Mouse (Mus musculus): Measurements from ENCODE around the gene Rps23.
"Not testable (repeated sequence)": the region's sequence is repeated elsewhere in the genome, so short reads cannot be mapped to it uniquely, and the experiment has no call there.

Rps23 gene

DNA sequence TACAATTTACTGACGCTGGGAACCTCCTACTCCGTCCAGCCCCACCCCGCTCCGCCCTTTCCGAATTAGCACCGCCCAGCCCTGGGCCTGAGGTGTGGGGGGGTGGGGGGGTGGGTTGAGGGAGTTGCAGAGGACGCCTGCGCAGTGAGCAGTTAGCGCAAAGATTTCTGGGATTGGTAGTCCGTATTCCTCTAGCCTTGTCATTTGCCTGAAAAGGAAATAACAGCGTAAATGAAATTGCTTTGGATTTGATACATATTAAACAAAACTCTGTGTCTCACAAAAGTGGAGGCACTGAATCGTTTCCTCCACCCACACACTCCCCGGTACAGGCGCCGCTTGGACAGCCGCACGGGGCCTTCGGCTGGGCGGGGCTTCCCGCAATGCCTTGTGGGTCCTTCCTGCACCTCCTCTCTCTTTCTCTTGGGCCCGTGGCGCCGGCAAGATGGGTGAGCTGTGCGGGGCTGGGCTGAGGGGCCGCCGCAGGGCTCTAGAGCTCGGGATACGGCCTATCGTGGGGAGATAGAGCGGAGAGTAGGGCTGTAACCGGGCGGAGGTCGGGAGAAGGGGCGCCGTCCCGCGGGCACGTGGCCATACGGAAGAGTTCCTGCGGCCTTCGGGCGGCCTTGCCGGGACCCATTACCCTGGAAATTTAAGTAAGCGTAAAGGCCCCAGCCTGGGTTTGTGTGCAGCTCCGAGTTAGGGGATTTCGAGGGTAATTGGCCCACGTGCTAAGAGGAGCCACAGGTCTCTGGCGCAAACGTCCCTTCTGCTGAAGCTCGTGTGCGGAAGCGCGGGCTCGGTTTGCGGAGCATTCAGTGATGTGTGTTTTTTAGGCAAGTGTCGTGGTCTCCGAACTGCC is at the start of gene Rps23:
Gene Rps23, plus strand, starts transcription at position 208 of the 862 bp plus-strand sequence.
- DNase-seq (ENCODE audit: low spot score): peak; percentile 89

DNA sequence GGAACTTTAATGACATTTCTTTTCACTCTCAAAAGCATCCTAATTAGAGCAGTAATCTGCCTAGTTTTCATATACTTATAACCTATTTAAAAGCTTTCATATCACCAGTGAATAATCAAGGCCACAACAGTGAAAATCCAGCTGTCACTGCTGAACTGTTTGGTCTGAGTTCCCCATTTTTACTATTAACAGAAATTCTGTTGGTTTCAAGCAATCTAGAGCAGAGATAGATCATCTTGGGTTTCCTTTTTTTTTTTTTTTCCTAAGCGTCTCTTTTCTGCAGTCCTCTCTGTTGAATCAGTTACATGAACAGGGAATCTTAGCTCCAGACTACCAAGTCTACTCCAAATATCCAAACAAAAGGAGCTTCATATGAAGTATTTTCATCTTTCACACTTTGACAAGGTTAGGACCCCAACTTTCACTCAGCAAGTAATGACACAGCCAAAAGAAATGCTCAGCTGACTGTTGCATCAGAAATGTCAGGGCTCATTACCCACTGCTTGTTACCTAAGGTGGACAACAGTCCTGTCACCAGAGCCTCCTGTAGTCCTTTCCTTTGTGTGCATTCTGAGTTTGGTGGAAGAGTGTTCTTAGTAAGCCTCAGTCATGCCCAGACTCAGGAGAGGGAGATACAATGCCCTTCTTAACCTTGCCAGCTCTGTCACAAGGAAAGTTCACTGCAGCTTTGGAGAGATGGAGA is 40.9 kb upstream of the Rps23 start:
- DNase-seq (ENCODE audit: low spot score): no peak

GRCm38 (mm10) chr13:90885856-90886532 is 36.8 kb upstream of the Rps23 start:
- peak; percentile 18 for DNase-seq (ENCODE audit: low spot score)

GRCm38 (mm10) chr13:90886568-90886983 is 36.2 kb upstream of the Rps23 start:
- peak; percentile 57 for DNase-seq (ENCODE audit: low spot score)

- DNase-seq (ENCODE audit: low spot score): no peak
Observed at GRCm38 (mm10) chr13:90890111-90890510, 32.6 kb upstream of the Rps23 start.

- DNase-seq (ENCODE audit: low spot score): no peak
Observed at GRCm38 (mm10) chr13:90894819-90895218, 27.9 kb upstream of the Rps23 start.

- DNase-seq (ENCODE audit: low spot score): no peak
Observed at GRCm38 (mm10) chr13:90896098-90896497, 26.7 kb upstream of the Rps23 start.

DNA sequence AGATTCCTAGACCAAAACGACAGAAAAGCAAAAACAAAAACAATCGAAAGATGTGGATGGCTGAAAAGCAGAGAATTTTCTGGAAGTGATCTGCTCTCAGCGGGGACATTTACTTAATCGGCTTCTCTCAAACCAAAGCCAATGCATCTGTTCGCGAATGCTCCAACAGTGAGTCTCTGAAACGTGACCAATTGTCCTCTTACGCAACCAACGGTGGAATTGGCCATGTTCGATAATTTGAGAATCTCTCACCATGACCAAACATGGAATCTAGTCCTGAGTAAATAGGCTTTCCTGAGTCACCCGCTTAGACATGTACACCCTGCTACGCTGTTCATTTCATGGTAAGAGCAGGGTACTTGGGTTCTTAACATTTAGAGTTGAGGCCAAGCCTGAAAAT is 25.9 kb upstream of the Rps23 start:
- DNase-seq (ENCODE audit: low spot score): no peak

GRCm38 (mm10) chr13:90905176-90905575 is 17.6 kb upstream of the Rps23 start, which contains the start of gene Atp6ap1l:
Gene Atp6ap1l, minus strand, starts transcription at chr13:90905355.
- DNase-seq (ENCODE audit: low spot score): no peak

GRCm38 (mm10) chr13:90907376-90907775 is 15.4 kb upstream of the Rps23 start:
- no peak for DNase-seq (ENCODE audit: low spot score)

GRCm38 (mm10) chr13:90912760-90913674 is 9.7 kb upstream of the Rps23 start:
- no peak for DNase-seq (ENCODE audit: low spot score)

- DNase-seq (ENCODE audit: low spot score): no peak
Observed at GRCm38 (mm10) chr13:90913675-90914192, 9.0 kb upstream of the Rps23 start.

- DNase-seq (ENCODE audit: low spot score): no peak
Observed at GRCm38 (mm10) chr13:90914721-90915120, 8.0 kb upstream of the Rps23 start.

- not testable (repeated sequence) for DNase-seq (ENCODE audit: low spot score)
Observed at GRCm38 (mm10) chr13:90923617-90924016, 859 bp downstream of the Rps23 start.

DNA sequence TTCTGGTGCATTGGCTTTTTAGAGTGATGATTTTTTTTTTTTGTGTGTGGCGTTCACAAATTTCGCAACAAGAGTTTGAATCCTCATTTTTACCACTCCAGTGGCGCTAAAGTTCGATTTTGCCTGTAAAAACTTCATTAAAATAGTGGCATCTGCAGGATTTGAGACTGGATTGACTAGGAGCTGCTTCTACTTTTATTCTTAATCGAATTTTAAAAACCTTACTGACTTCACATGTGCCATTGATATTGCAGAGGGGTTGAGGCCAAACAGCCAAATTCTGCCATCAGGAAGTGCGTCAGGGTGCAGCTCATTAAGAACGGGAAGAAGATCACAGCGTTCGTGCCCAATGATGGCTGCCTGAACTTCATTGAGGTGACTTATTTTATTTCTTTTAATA is 1.3 kb downstream of the Rps23 start:
- DNase-seq (ENCODE audit: low spot score): no peak

GRCm38 (mm10) chr13:90925191-90925590 is 2.4 kb downstream of the Rps23 start:
- no peak for DNase-seq (ENCODE audit: low spot score)

GRCm38 (mm10) chr13:90926125-90926765 is 3.5 kb downstream of the Rps23 start:
- DNase-seq (ENCODE audit: low spot score): no peak

DNA sequence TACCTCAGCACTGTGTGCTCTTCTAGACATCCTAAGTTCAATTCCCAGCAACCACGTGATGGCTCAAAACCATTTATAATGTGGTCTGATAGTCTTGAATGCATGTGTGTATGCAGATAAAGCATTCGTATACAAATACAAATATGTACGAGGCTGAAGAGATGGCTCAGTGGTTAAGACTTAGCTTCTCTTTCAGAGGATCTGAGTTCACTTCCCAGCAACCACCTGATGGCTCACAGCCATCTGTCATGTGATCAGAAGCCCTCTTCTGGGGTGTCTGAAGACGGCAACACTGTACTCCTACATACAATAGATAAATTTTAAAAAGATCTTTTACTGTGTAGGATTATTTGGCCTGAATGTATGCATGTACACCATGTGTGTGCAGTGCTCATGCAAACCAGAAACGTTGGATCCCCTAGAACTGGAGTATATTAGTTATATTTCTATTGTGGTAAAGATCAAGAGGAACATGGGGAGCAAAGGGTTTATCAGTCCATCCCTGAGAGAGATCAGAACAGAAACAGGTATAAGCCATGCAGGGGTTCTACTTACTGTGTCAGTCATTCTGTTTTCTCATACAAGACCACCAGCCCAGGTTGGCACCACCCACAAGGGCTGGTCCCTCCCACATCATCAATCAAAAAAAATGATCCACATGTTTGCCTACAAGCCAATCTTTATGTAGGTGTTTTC is 4.3 kb downstream of the Rps23 start:
- DNase-seq (ENCODE audit: low spot score): no peak

DNA sequence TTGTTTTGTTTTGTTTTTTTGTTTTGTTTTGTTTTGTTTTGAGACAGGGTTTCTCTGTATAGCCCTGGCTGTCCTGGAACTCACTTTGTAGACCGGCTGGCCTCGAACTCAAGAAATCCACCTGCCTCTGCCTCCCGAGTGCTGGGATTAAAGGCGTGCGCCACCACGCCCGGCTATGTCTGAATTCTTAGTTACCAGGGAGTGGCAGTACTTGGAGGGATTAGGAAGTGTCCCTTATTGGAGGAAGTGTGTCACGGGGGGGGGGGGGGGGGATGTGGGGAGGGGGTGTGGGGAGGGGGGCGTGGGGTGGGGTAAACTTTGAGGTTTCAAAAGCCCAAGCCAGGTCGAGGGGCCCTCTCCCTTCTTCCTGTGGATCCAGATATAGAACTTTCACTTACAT is 5.5 kb downstream of the Rps23 start:
- not testable (repeated sequence) for DNase-seq (ENCODE audit: low spot score)

GRCm38 (mm10) chr13:90929847-90930246 is 7.1 kb downstream of the Rps23 start:
- DNase-seq (ENCODE audit: low spot score): peak; percentile 75
